Mouse (Mus musculus) embryonic facial prominence, embryonic 11.5 days (tissue): Measurements from ENCODE around the gene Gm11099. TPM values are rescaled to one million over a fixed set of nuclear protein-coding genes. Genes with fewer than 3 reads are reported as not detected.
A peak's percentile ranks its signal among the peaks of the same experiment; 100 is the strongest.

Experiments used
- ATAC-seq: fragments of 200-750 bp; cut with Nextera tagmentation; replicated peaks from 2 replicates; pipeline ENCODE4 v1.8.0; 2017; ENCODE audit warnings: low read depth; ENCODE audit not compliant: insufficient number of reproducible peaks, low FRiP score, low TSS enrichment
- DNase-seq: peaks from one replicate; pipeline ENCODE4 v3.0.0-alpha.2; 2015; ENCODE audit warnings: low spot score
- H3K27ac ChIP-seq: fragments of 300-500 bp; sonication (generic); replicated peaks from 2 replicates; pipeline ENCODE4 v1.5.1; 2014; ENCODE audit warnings: mild to moderate bottlenecking, low read depth, low read length, control low read depth
- H3K27me3 ChIP-seq: fragments of 300-500 bp; sonication (generic); 2 replicates; pipeline ENCODE4 v1.6.1; 2014; ENCODE audit warnings: mild to moderate bottlenecking, low read length, moderate library complexity, mixed read lengths; ENCODE audit not compliant: control insufficient read depth, insufficient read depth
- H3K36me3 ChIP-seq: fragments of 300-500 bp; sonication (generic); replicated peaks from 2 replicates; pipeline ENCODE4 v1.6.1; 2014; ENCODE audit warnings: low read depth, mild to moderate bottlenecking, low read length, moderate library complexity, mixed read lengths; ENCODE audit not compliant: control insufficient read depth, insufficient read depth
- H3K4me1 ChIP-seq: fragments of 300-500 bp; sonication (generic); 2 replicates; pipeline ENCODE4 v1.6.1; 2014; ENCODE audit warnings: low read length, mixed read lengths; ENCODE audit not compliant: control insufficient read depth, insufficient read depth
- H3K4me2 ChIP-seq: fragments of 300-500 bp; sonication (generic); 2 replicates; pipeline ENCODE4 v1.6.1; 2014; ENCODE audit warnings: low read depth, mild to moderate bottlenecking, control low read depth, low read length, moderate library complexity
- H3K4me3 ChIP-seq: fragments of 300-500 bp; sonication (generic); 2 replicates; pipeline ENCODE4 v1.5.1; 2014; ENCODE audit warnings: low read depth, low read length, control low read depth
- H3K9ac ChIP-seq: fragments of 300-500 bp; sonication (generic); replicated peaks from 2 replicates; pipeline ENCODE4 v1.6.1; 2014; ENCODE audit warnings: mild to moderate bottlenecking, control low read depth, low read length
- H3K9me3 ChIP-seq: fragments of 300-500 bp; sonication (generic); replicated peaks from 2 replicates; pipeline ENCODE4 v1.6.1; 2016; ENCODE audit warnings: mild to moderate bottlenecking, low read length, inconsistent platforms, mixed read lengths; ENCODE audit not compliant: control insufficient read depth
- WGBS: fragments of 180-500 bp; shearing (Covaris S2); extraction: QIAGEN DNeasy Blood & Tissue Kit; methylation state at CpG from one replicate; pipeline ENCODE4 v1.1.7; 2014; 5-methylcytosine and 5-hydroxymethylcytosine counted together
- polyA plus RNA-seq: library from polyadenylated mRNA; unstranded; fragments of >200 nt; fragmentation: Nextera tagmentation; extraction: Ambion mirVana; gene quantifications from 2 replicates; pipeline ENCODE4 v1.2.1, GENCODE M21; 2014

The Gm11099 gene
- polyA plus RNA-seq, 1 experiment from 2014 or later: not detected

DNA sequence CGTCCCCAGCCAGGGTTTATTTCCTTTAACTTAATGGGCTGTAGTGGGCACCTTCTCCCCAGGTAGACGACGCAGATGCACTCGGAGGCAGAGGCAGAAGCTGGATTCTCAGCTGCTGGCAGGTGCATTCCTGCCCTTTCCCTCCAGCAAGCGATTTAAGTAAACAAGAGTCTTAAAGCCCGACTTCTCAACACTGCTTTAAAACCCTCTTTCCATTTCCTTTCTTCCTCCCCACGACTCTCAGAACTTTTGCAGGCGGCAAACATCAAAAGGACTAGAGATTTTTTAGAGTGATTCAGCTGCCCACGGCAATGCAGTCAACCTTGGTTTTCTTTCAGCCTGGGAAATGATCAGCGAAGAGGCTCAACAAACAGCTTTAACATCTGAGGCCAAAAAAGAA, 14.7 kb upstream of the Gm11099 start:
- H3K4me1 ChIP-seq: no peaks in the 10 kb centered on the region
- DNase-seq: peak; percentile 10
- no peaks in the 10 kb centered on the region for H3K27me3 ChIP-seq
- H3K4me3 ChIP-seq: no peak overlapping the region
- no peak overlapping the region for H3K9ac ChIP-seq
- no peaks in the 10 kb centered on the region for H3K9me3 ChIP-seq
- 41% methylated on average over 10 of the region's 10 CpGs for WGBS
- no peak for ATAC-seq
- H3K27ac ChIP-seq: no peak overlapping the region
- no peak overlapping the region for H3K4me2 ChIP-seq
- no peaks in the 10 kb centered on the region for H3K36me3 ChIP-seq

DNA sequence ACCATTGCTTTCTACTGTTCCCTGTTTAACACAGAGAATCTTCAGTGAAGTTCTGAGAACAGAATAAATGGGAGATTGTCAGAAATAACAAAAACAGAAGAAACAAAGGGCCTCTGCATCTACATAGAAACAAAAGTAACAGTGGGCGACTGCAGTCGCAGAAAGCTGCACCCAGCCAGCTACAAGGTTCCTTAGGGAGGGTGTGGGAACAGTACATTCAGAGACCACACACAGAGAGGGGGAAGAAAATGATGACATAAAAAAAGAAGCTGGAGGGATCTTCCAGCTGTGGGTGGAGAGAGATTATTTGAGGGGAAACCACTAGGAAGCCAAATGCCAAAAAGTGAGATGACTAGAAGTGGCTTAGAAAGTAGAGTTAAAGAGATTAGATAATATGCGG, 20.6 kb downstream of the Gm11099 start:
- no peak overlapping the region for H3K9ac ChIP-seq
- no peaks in the 10 kb centered on the region for H3K9me3 ChIP-seq
- no peak overlapping the region for H3K27ac ChIP-seq
- ATAC-seq: no peak
- H3K27me3 ChIP-seq: no peaks in the 10 kb centered on the region
- no peak overlapping the region for H3K4me2 ChIP-seq
- no peak overlapping the region for H3K4me3 ChIP-seq
- no peaks in the 10 kb centered on the region for H3K4me1 ChIP-seq
- 52% methylated on average over 3 of the region's 3 CpGs for WGBS
- H3K36me3 ChIP-seq: no peaks in the 10 kb centered on the region
- DNase-seq: no peak

- Histone ChIP-seq H3K27me3 (no peaks in the 10 kb centered on the region), H3K4me2 (no peak overlapping the region), H3K27ac (no peak overlapping the region), H3K9me3 (no peaks in the 10 kb centered on the region), H3K4me1 (no peaks in the 10 kb centered on the region; the same call in 1 of the 2 replicates), H3K9ac (no peak overlapping the region), H3K36me3 (no peaks in the 10 kb centered on the region), H3K4me3 (no peak overlapping the region)
- DNase-seq (no peak), ATAC-seq (no peak)
- 38% methylated on average over 4 of the region's 4 CpGs for WGBS
Observed at GRCm38 (mm10) chr2:58905057-58905456, 45.8 kb downstream of the Gm11099 start.

GRCm38 (mm10) chr2:58906814-58907516, 47.7 kb downstream of the Gm11099 start:
- Histone ChIP-seq H3K27ac (no peak overlapping the region), H3K4me3 (no peak overlapping the region), H3K9ac (peak overlapping the region; percentile 13; the same call in 1 of the 2 replicates), H3K36me3 (no peaks in the 10 kb centered on the region), H3K9me3 (no peaks in the 10 kb centered on the region), H3K27me3 (no peaks in the 10 kb centered on the region), H3K4me2 (peak overlapping the region; percentile 7; the same call in 1 of the 2 replicates), H3K4me1 (no peaks in the 10 kb centered on the region; the same call in 1 of the 2 replicates)
- DNase-seq: no peak
- WGBS: 45% methylated on average over 14 of the region's 14 CpGs
- no peak for ATAC-seq

DNA sequence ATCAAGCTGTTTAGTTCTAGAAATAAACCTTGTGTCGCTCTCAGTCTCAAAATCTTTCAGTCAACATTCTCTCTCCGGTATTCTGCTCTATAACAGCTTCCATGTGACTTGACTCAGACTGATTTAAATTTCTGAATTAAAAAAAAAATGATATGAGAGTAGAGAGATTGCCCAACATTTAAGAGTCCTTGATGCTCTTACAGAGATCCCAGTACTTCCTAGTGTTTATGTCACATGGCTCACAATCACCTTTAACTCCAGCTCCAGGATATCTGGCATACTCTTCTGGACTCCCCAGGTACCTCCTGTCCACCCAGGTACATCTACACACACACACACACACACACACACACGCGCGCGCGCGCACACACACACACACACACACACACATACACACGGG, 53.1 kb downstream of the Gm11099 start:
- Histone ChIP-seq H3K9ac (no peak overlapping the region), H3K4me3 (no peak overlapping the region), H3K9me3 (no peaks in the 10 kb centered on the region), H3K4me1 (no peaks in the 10 kb centered on the region), H3K36me3 (no peaks in the 10 kb centered on the region), H3K4me2 (no peak overlapping the region), H3K27ac (no peak overlapping the region), H3K27me3 (no peaks in the 10 kb centered on the region)
- DNase-seq (no peak), ATAC-seq (no peak)
- 94% methylated on average over 9 of the region's 9 CpGs for WGBS

DNA sequence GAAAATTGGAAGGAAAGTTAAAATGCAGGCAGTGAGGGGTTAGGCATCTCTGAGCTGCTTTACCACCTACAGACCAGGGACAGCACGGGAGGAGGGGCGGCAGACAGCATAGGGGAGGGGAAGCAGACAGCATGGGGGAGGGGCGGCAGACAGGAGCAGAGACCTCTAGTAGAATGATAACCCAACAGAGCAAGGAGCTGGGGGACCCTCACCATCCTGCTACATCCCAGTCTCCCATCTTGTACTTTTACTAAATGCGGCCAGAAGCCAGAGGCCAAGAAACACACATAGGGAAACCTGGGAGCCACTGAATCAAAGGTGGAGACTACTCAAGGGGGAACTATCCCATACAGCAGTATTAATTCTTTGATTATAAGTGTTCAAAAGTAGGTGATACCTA, 59.1 kb downstream of the Gm11099 start:
- ATAC-seq (no peak), DNase-seq (no peak)
- no peaks in the 10 kb centered on the region for H3K9me3 ChIP-seq
- H3K27ac ChIP-seq: no peak overlapping the region
- H3K27me3 ChIP-seq: no peaks in the 10 kb centered on the region
- no peaks in the 10 kb centered on the region for H3K4me1 ChIP-seq
- H3K9ac ChIP-seq: no peak overlapping the region
- no peaks in the 10 kb centered on the region for H3K36me3 ChIP-seq
- 41% methylated on average over 4 of the region's 4 CpGs for WGBS
- no peak overlapping the region for H3K4me3 ChIP-seq
- no peak overlapping the region for H3K4me2 ChIP-seq

DNA sequence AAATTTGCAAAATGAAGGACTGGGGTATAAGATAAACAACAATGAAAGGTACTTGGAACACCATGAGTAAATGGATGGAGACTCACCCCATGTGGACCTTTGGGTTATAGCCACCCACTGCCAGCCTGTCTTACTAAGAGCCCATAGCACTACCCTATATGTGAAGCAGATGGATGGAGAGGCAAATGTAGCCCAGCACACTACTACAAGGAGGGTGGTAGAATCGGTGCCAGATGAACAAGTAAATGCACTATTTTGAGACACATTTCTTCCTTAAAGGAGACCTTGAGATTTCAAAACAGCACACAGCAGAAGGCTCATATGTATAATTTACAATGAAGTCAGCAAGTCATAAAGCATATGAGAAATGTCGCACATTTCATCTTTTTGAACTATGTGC, 66.3 kb downstream of the Gm11099 start:
- 92% methylated on average over 2 of the region's 2 CpGs for WGBS
- Histone ChIP-seq H3K9ac (no peak overlapping the region), H3K27me3 (no peaks in the 10 kb centered on the region), H3K4me1 (no peaks in the 10 kb centered on the region), H3K27ac (no peak overlapping the region), H3K9me3 (no peaks in the 10 kb centered on the region), H3K36me3 (no peaks in the 10 kb centered on the region), H3K4me3 (no peak overlapping the region), H3K4me2 (no peak overlapping the region)
- ATAC-seq (no peak), DNase-seq (no peak)

GRCm38 (mm10) chr2:58941361-58941760, 82.1 kb downstream of the Gm11099 start:
- H3K36me3 ChIP-seq: no peaks in the 10 kb centered on the region
- no peaks in the 10 kb centered on the region for H3K9me3 ChIP-seq
- H3K4me1 ChIP-seq: no peaks in the 10 kb centered on the region
- no peaks in the 10 kb centered on the region for H3K27me3 ChIP-seq
- H3K27ac ChIP-seq: no peak overlapping the region
- H3K4me2 ChIP-seq: no peak overlapping the region
- ATAC-seq: no peak
- WGBS: 89% methylated on average over 4 of the region's 4 CpGs
- DNase-seq: no peak
- H3K4me3 ChIP-seq: no peak overlapping the region
- no peak overlapping the region for H3K9ac ChIP-seq
